Mouse (Mus musculus) testis, adult 2 months (tissue): ENCODE data around the gene Scarb2.

Source experiments
- CTCF ChIP-seq: fragments of 200-500 bp; IDR thresholded peaks from 2 replicates; pipeline ENCODE4 v1.5.1; 2012; ENCODE audit warnings: low read depth, mild to moderate bottlenecking, inconsistent platforms, low read length, moderate library complexity; ENCODE audit not compliant: control insufficient read depth, insufficient read depth, insufficient replicate concordance
- POLR2A ChIP-seq: fragments of 200-500 bp; IDR thresholded peaks from 2 replicates; pipeline ENCODE4 v1.6.1; 2012; ENCODE audit warnings: low read depth, mild to moderate bottlenecking, inconsistent platforms, low read length, moderate library complexity; ENCODE audit not compliant: control insufficient read depth

- no peak for TF ChIP-seq POLR2A
- TF ChIP-seq CTCF = no peak
Measured at GRCm38 (mm10) chr5:92554443-92554842, 47.8 kb upstream of the Scarb2 start.
